Mouse (Mus musculus): ENCODE measurements at regions not wholly inside any gene's neighbourhood (a gene's known extent, or its start where the extent isn't known, plus 50 kb on each side); places are given as distances from the start of the nearest gene placed in this dataset.

- TF ChIP-seq CTCF (IDR thresholded peaks at IDR 0.05; ENCODE audit: low read depth, low read length), result no peak
- no peak for TF ChIP-seq POLR2A (IDR thresholded peaks at IDR 0.05; ENCODE audit: extremely low read depth, insufficient read depth, low read length)
These were observed 201.5 kb downstream of the Gm10260 start for GRCm38 (mm10) chr13:97558884-97559283.

Data from liver, adult 2 months (tissue).